Mouse (Mus musculus) retina, adult 2 months (tissue): ENCODE results near the gene Cxadr.

Experiments
- DNase-seq: peaks from one replicate; pipeline ENCODE4 v3.0.0-alpha.2; 2012; ENCODE audit warnings: low read depth, low spot score

Cxadr gene

GRCm38 (mm10) chr16:78301183-78301830 is at the start of gene Cxadr:
Cxadr (plus strand) TSS chr16:78301489.
- peak; percentile 66 for DNase-seq

GRCm38 (mm10) chr16:78258989-78259388 is 42.3 kb upstream of the Cxadr start:
- no peak for DNase-seq

GRCm38 (mm10) chr16:78260070-78260879 is 41.0 kb upstream of the Cxadr start:
- no peak for DNase-seq

- no peak for DNase-seq
These were observed 39.8 kb upstream of the Cxadr start for GRCm38 (mm10) chr16:78261520-78261919.

- DNase-seq: no peak
These were observed 36.7 kb upstream of the Cxadr start for GRCm38 (mm10) chr16:78264442-78265150.

- DNase-seq: no peak
These were observed 36.1 kb upstream of the Cxadr start for GRCm38 (mm10) chr16:78265151-78265590.

- DNase-seq: no peak
These were observed 35.5 kb upstream of the Cxadr start for GRCm38 (mm10) chr16:78265826-78266225.

- DNase-seq: no peak
These were observed 33.8 kb upstream of the Cxadr start for GRCm38 (mm10) chr16:78267453-78267852.

- DNase-seq: no peak
These were observed 33.1 kb upstream of the Cxadr start for GRCm38 (mm10) chr16:78268167-78268566.

- DNase-seq: no peak
These were observed 26.3 kb upstream of the Cxadr start for GRCm38 (mm10) chr16:78274825-78275455.

- DNase-seq: no peak
These were observed 23.7 kb upstream of the Cxadr start for GRCm38 (mm10) chr16:78277567-78277966.

GRCm38 (mm10) chr16:78280093-78280881 is 21.0 kb upstream of the Cxadr start:
- no peak for DNase-seq

GRCm38 (mm10) chr16:78283231-78283630 is 18.1 kb upstream of the Cxadr start:
- DNase-seq: no peak

- DNase-seq: no peak
These were observed 7.2 kb upstream of the Cxadr start for GRCm38 (mm10) chr16:78294051-78294450.

- DNase-seq: no peak
These were observed 6.5 kb upstream of the Cxadr start for GRCm38 (mm10) chr16:78294606-78295275.

- no peak for DNase-seq
These were observed 5.7 kb upstream of the Cxadr start for GRCm38 (mm10) chr16:78295601-78296000.

- DNase-seq: no peak
These were observed 5.2 kb upstream of the Cxadr start for GRCm38 (mm10) chr16:78296114-78296513.

GRCm38 (mm10) chr16:78301831-78302677 is 765 bp downstream of the Cxadr start:
- no peak for DNase-seq

- no peak for DNase-seq
These were observed 1.4 kb downstream of the Cxadr start for GRCm38 (mm10) chr16:78302678-78303050.
